Mouse (Mus musculus) olfactory bulb, adult 2 months (tissue): Measurements from ENCODE around the gene Fblim1. TPM values are rescaled to one million over a fixed set of nuclear protein-coding genes. Genes with fewer than 3 reads are reported as not detected.
"Not testable (repeated sequence)": the region's sequence is repeated elsewhere in the genome, so short reads cannot be mapped to it uniquely, and the experiment has no call there.

Experiments used
- H3K27ac ChIP-seq: fragments of 200-500 bp; 2 replicates; pipeline ENCODE4 v1.5.1; 2012; ENCODE audit warnings: low read depth, low read length; ENCODE audit not compliant: insufficient read depth
- H3K4me1 ChIP-seq: fragments of 200-500 bp; 2 replicates; pipeline ENCODE4 v1.6.1; 2012; ENCODE audit warnings: low read length; ENCODE audit not compliant: control insufficient read depth, insufficient read depth
- H3K4me3 ChIP-seq: fragments of 200-500 bp; 2 replicates; pipeline ENCODE4 v1.5.1; 2012; ENCODE audit warnings: mild to moderate bottlenecking, low read depth, low read length, moderate library complexity; ENCODE audit not compliant: insufficient read depth
- CTCF ChIP-seq: fragments of 200-500 bp; IDR thresholded peaks from 2 replicates; pipeline ENCODE4 v1.5.1; 2012; ENCODE audit warnings: low read depth, mild to moderate bottlenecking, low read length, moderate library complexity; ENCODE audit not compliant: insufficient read depth
- POLR2A ChIP-seq: fragments of 200-500 bp; IDR thresholded peaks from 2 replicates; pipeline ENCODE4 v1.6.1; 2012; ENCODE audit warnings: mild to moderate bottlenecking, low read depth, low read length, moderate library complexity; ENCODE audit not compliant: insufficient read depth
- WGBS: fragments of 180-500 bp; shearing (Covaris S2); methylation state at CpG from one replicate; pipeline ENCODE4 v1.1.7; 2018; 5-methylcytosine and 5-hydroxymethylcytosine counted together
- polyA plus RNA-seq: library from polyadenylated mRNA; stranded (reverse); fragments of >200 nt; gene quantifications from 2 replicates; pipeline ENCODE4 v1.2.4, GENCODE M21; 2012; ENCODE audit warnings: low replicate concordance; ENCODE audit not compliant: missing spikeins, insufficient read depth, insufficient read length

The Fblim1 gene
- polyA plus RNA-seq, 1 experiment: not detected

GRCm38 (mm10) chr4:141568966-141569365 is 36.9 kb downstream of the Fblim1 start:
- TF ChIP-seq POLR2A: no peak
- no peak overlapping the region for H3K4me3 ChIP-seq
- H3K4me1 ChIP-seq: no peaks in the 10 kb centered on the region; the same call in none of the 2 replicates
- no peak overlapping the region for H3K27ac ChIP-seq
- 90% methylated on average over 5 of the region's 5 CpGs for WGBS

GRCm38 (mm10) chr4:141567174-141567573 is 38.7 kb downstream of the Fblim1 start:
- not testable (repeated sequence) for H3K27ac ChIP-seq, H3K4me1 ChIP-seq, H3K4me3 ChIP-seq
- WGBS: 94% methylated on average over 7 of the region's 7 CpGs

GRCm38 (mm10) chr4:141566187-141566586 is 39.7 kb downstream of the Fblim1 start:
- WGBS: 95% methylated on average over 6 of the region's 6 CpGs
- H3K27ac ChIP-seq: no peak overlapping the region
- TF ChIP-seq POLR2A (no peak), CTCF (no peak)
- H3K4me3 ChIP-seq: no peak overlapping the region
- H3K4me1 ChIP-seq: no peaks in the 10 kb centered on the region; the same call in none of the 2 replicates

GRCm38 (mm10) chr4:141565325-141565724 is 40.6 kb downstream of the Fblim1 start:
- WGBS: 25% methylated on average over 7 of the region's 7 CpGs
- no peak overlapping the region for H3K27ac ChIP-seq
- H3K4me1 ChIP-seq: no peaks in the 10 kb centered on the region; the same call in none of the 2 replicates

GRCm38 (mm10) chr4:141564660-141565059 is 41.2 kb downstream of the Fblim1 start:
- H3K27ac ChIP-seq: no peak overlapping the region
- no peak overlapping the region for H3K4me3 ChIP-seq
- TF ChIP-seq CTCF (no peak), POLR2A (no peak)
- 91% methylated on average over 3 of the region's 3 CpGs for WGBS
- H3K4me1 ChIP-seq: peaks cover 3% of the 10 kb centered on the region

More at GRCm38 (mm10) chr4:141565325-141565724, 40.6 kb downstream of the Fblim1 start:
- no peak overlapping the region for H3K4me3 ChIP-seq
- TF ChIP-seq POLR2A (no peak), CTCF (no peak)

- peaks cover 7% of the 10 kb centered on the region for H3K4me1 ChIP-seq
- WGBS: 87% methylated on average over 4 of the region's 4 CpGs
- no peak for TF ChIP-seq CTCF
- no peak for TF ChIP-seq POLR2A
- H3K4me3 ChIP-seq: no peak overlapping the region
- H3K27ac ChIP-seq: no peak overlapping the region
Observed at GRCm38 (mm10) chr4:141564209-141564608, 41.7 kb downstream of the Fblim1 start.

- 83% methylated on average over 11 of the region's 11 CpGs for WGBS
Observed at GRCm38 (mm10) chr4:141562281-141562680, 43.6 kb downstream of the Fblim1 start.

GRCm38 (mm10) chr4:141561331-141561919 is 44.5 kb downstream of the Fblim1 start:
- 88% methylated on average over 5 of the region's 5 CpGs for WGBS
- peaks cover 15% of the 10 kb centered on the region for H3K4me1 ChIP-seq
- not testable (repeated sequence) for H3K27ac ChIP-seq, H3K4me3 ChIP-seq

More at GRCm38 (mm10) chr4:141562281-141562680, 43.6 kb downstream of the Fblim1 start:
- H3K4me1 ChIP-seq: peaks cover 15% of the 10 kb centered on the region
- no peak overlapping the region for H3K4me3 ChIP-seq
- no peak overlapping the region for H3K27ac ChIP-seq
- no peak for TF ChIP-seq CTCF
- no peak for TF ChIP-seq POLR2A

- Histone ChIP-seq H3K4me1 (peaks cover 15% of the 10 kb centered on the region), H3K27ac (peak overlapping the region; percentile 84), H3K4me3 (peak overlapping the region; percentile 41)
- WGBS: 3% methylated on average over 9 of the region's 9 CpGs
- peak; percentile 71 for TF ChIP-seq CTCF
- no peak for TF ChIP-seq POLR2A
Observed at GRCm38 (mm10) chr4:141559898-141560263, 46.0 kb downstream of the Fblim1 start.

GRCm38 (mm10) chr4:141559131-141559897 is 46.6 kb downstream of the Fblim1 start:
- TF ChIP-seq POLR2A (0 out of 2 replicates have a peak, but pooled peaks have one; percentile 22), CTCF (no peak)
- 1% methylated on average over 30 of the region's 30 CpGs for WGBS
- peak overlapping the region; percentile 84 for H3K27ac ChIP-seq
- peak overlapping the region; percentile 41 for H3K4me3 ChIP-seq
- peaks cover 15% of the 10 kb centered on the region for H3K4me1 ChIP-seq
